Mouse (Mus musculus): ENCODE measurements around the gene Msh6. TPM values are rescaled to one million over a fixed set of nuclear protein-coding genes. Genes with fewer than 3 reads are reported as not detected.

The Msh6 gene
- polyA plus RNA-seq, 1 experiment from 2014 or later, result 89.1 TPM

Other genes with a start within 250 kb of the Msh6 start
- 0.10 TPM in 1 of 2 replicates, not detected in the other for gene Kcnk12, start 177.1 kb upstream of the Msh6 start, polyA plus RNA-seq (2016; fragmentation: Nextera tagmentation; extraction: Ambion mirVana)
- gene Rpl36-ps4, start 54.1 kb upstream of the Msh6 start, polyA plus RNA-seq (2016; fragmentation: Nextera tagmentation; extraction: Ambion mirVana), result not detected in 2 replicates
- 16.7 and 17.5 TPM in 2 replicates for gene Fbxo11, start 90.2 kb downstream of the Msh6 start, polyA plus RNA-seq (2016; fragmentation: Nextera tagmentation; extraction: Ambion mirVana)

All from embryonic facial prominence, embryonic 10.5 days (tissue).